Mouse (Mus musculus) hindbrain, postnatal 0 days (tissue): ENCODE data around the gene Tuba1a. TPM values are rescaled to one million over a fixed set of nuclear protein-coding genes. Genes with fewer than 3 reads are reported as not detected.
"Not testable (repeated sequence)": the region's sequence is repeated elsewhere in the genome, so short reads cannot be mapped to it uniquely, and the experiment has no call there.

Experiments used
- ATAC-seq: fragments of 200-750 bp; cut with Nextera tagmentation; 2 replicates; pipeline ENCODE4 v1.8.0; 2017; ENCODE audit warnings: mild to moderate bottlenecking, moderate TSS enrichment, moderate library complexity
- DNase-seq: peaks from one replicate; pipeline ENCODE4 v3.0.0-alpha.2; 2015; ENCODE audit warnings: low spot score
- H3K27ac ChIP-seq: fragments of 300-500 bp; sonication (generic); 2 replicates; pipeline ENCODE4 v1.5.1; 2014; ENCODE audit warnings: mild to moderate bottlenecking
- H3K27me3 ChIP-seq: fragments of 300-500 bp; sonication (generic); 2 replicates; pipeline ENCODE4 v1.6.1; 2014; ENCODE audit warnings: low read length, mixed read lengths; ENCODE audit not compliant: insufficient read depth
- H3K36me3 ChIP-seq: fragments of 300-500 bp; sonication (generic); 2 replicates; pipeline ENCODE4 v1.6.1; 2014; ENCODE audit warnings: low read length, mixed read lengths; ENCODE audit not compliant: insufficient read depth
- H3K4me1 ChIP-seq: fragments of 300-500 bp; sonication (generic); 2 replicates; pipeline ENCODE4 v1.6.1; 2014; ENCODE audit warnings: antibody characterized with exemption, low read length, mixed read lengths; ENCODE audit not compliant: insufficient read depth
- H3K4me2 ChIP-seq: fragments of 300-500 bp; sonication (generic); 2 replicates; pipeline ENCODE4 v1.6.1; 2014; ENCODE audit warnings: low read depth, mild to moderate bottlenecking, low read length, moderate library complexity, mixed read lengths
- H3K4me3 ChIP-seq: fragments of 300-500 bp; sonication (generic); 2 replicates; pipeline ENCODE4 v1.5.1; 2014; ENCODE audit warnings: low read length
- H3K9ac ChIP-seq: fragments of 300-500 bp; sonication (generic); replicated peaks from 2 replicates; pipeline ENCODE4 v1.6.1; 2014; ENCODE audit warnings: mild to moderate bottlenecking, low read length, moderate library complexity, mixed read lengths
- H3K9me3 ChIP-seq: fragments of 300-500 bp; sonication (generic); 2 replicates; pipeline ENCODE4 v1.6.1; 2016; ENCODE audit warnings: low read length, mixed read lengths
- CTCF ChIP-seq: IDR thresholded peaks from 2 replicates; pipeline ENCODE4 v1.5.1; 2016; ENCODE audit warnings: antibody characterized with exemption, control low read depth, low read depth
- WGBS: fragments of 180-500 bp; shearing (Covaris S2); extraction: QIAGEN DNeasy Blood & Tissue Kit; methylation state at CpG from one replicate; pipeline ENCODE4 v1.1.7; 2014; 5-methylcytosine and 5-hydroxymethylcytosine counted together
- polyA plus RNA-seq: library from polyadenylated mRNA; unstranded; fragments of >200 nt; fragmentation: Nextera tagmentation; extraction: Ambion mirVana; gene quantifications from 2 replicates; pipeline ENCODE4 v1.2.1, GENCODE M21; 2015
- total RNA-seq: library from RNA; depleted of rRNA; stranded (reverse); fragments of >200 nt; gene quantifications from 2 replicates; pipeline ENCODE4 v1.2.3, GENCODE M21; 2014

Gene Tuba1a
- total and polyA plus RNA-seq, 2 experiments from 2014 or later = 12,500 to 19,179 TPM

- H3K4me2 ChIP-seq = peak overlapping the region; percentile 76
- no peaks in the 10 kb centered on the region for H3K9me3 ChIP-seq
- peak overlapping the region; percentile 81 for H3K9ac ChIP-seq
- no peaks in the 10 kb centered on the region for H3K36me3 ChIP-seq
- no peak for ATAC-seq
- no peaks in the 10 kb centered on the region; the same call in 1 of the 2 replicates for H3K4me1 ChIP-seq
- H3K27ac ChIP-seq = peak overlapping the region; percentile 100
- no peak for TF ChIP-seq CTCF
- 32% methylated on average over 4 of the region's 4 CpGs for WGBS
- peak; percentile 54 for DNase-seq
- no peaks in the 10 kb centered on the region for H3K27me3 ChIP-seq
- H3K4me3 ChIP-seq = peak overlapping the region; percentile 90
Measured at GRCm38 (mm10) chr15:98955324-98955723, 1.8 kb upstream of the Tuba1a start.

- Histone ChIP-seq H3K4me2 (peak overlapping the region; percentile 76), H3K27me3 (no peaks in the 10 kb centered on the region), H3K9me3 (no peaks in the 10 kb centered on the region), H3K4me1 (no peaks in the 10 kb centered on the region; the same call in 1 of the 2 replicates), H3K27ac (peak overlapping the region; percentile 100), H3K9ac (peak overlapping the region; percentile 81), H3K36me3 (no peaks in the 10 kb centered on the region; the same call in 1 of the 2 replicates), H3K4me3 (peak overlapping the region; percentile 90)
- ATAC-seq (no peak), DNase-seq (peak; percentile 81)
- TF ChIP-seq CTCF = no peak
- WGBS = 4% methylated on average over 14 of the region's 14 CpGs
Measured at GRCm38 (mm10) chr15:98954425-98955253, 1.1 kb upstream of the Tuba1a start.

GRCm38 (mm10) chr15:98952751-98953400, 627 bp downstream of the Tuba1a start:
- Histone ChIP-seq H3K27ac (peak overlapping the region; percentile 100), H3K4me1 (no peaks in the 10 kb centered on the region; the same call in 1 of the 2 replicates), H3K9me3 (no peaks in the 10 kb centered on the region), H3K27me3 (no peaks in the 10 kb centered on the region), H3K36me3 (no peaks in the 10 kb centered on the region; the same call in 1 of the 2 replicates), H3K4me3 (peak overlapping the region; percentile 90), H3K9ac (peak overlapping the region; percentile 100), H3K4me2 (peak overlapping the region; percentile 76)
- peak; percentile 53 for TF ChIP-seq CTCF
- DNase-seq (peak; percentile 85), ATAC-seq (peak; percentile 78)
- WGBS = under 1% methylated on average over 41 of the region's 41 CpGs

- no peak for ATAC-seq
- DNase-seq = peak; percentile 71
- WGBS = 4% methylated on average over 5 of the region's 5 CpGs
Measured at GRCm38 (mm10) chr15:98952063-98952455, 1.4 kb downstream of the Tuba1a start.

GRCm38 (mm10) chr15:98951122-98952062, 2.1 kb downstream of the Tuba1a start:
- H3K4me1 ChIP-seq, ATAC-seq, H3K27me3 ChIP-seq, H3K9me3 ChIP-seq, H3K36me3 ChIP-seq: not testable (repeated sequence)
- H3K9ac ChIP-seq = peak overlapping the region; percentile 100
- peak; percentile 74 for DNase-seq
- peak overlapping the region; percentile 90 for H3K4me3 ChIP-seq
- H3K4me2 ChIP-seq = peak overlapping the region; percentile 76
- H3K27ac ChIP-seq = peak overlapping the region; percentile 100
- WGBS = 18% methylated on average over 11 of the region's 15 CpGs

More at GRCm38 (mm10) chr15:98952063-98952455, 1.4 kb downstream of the Tuba1a start:
- TF ChIP-seq CTCF = no peak
- no peaks in the 10 kb centered on the region; the same call in 1 of the 2 replicates for H3K4me1 ChIP-seq
- no peaks in the 10 kb centered on the region for H3K27me3 ChIP-seq
- no peaks in the 10 kb centered on the region for H3K9me3 ChIP-seq
- peak overlapping the region; percentile 76 for H3K4me2 ChIP-seq
- H3K9ac ChIP-seq = peak overlapping the region; percentile 100
- no peaks in the 10 kb centered on the region; the same call in 1 of the 2 replicates for H3K36me3 ChIP-seq
- H3K4me3 ChIP-seq = peak overlapping the region; percentile 90
- peak overlapping the region; percentile 100 for H3K27ac ChIP-seq

- TF ChIP-seq CTCF = no peak
- 27% methylated on average over 3 of the region's 3 CpGs for WGBS
- peak overlapping the region; percentile 32 for H3K4me3 ChIP-seq
- no peaks in the 10 kb centered on the region for H3K27me3 ChIP-seq
- 0 out of 2 replicates have a peak overlapping the region, but pooled peaks have one; percentile 45 for H3K27ac ChIP-seq
- no peaks in the 10 kb centered on the region; the same call in 1 of the 2 replicates for H3K36me3 ChIP-seq
- ATAC-seq = no peak
- H3K4me1 ChIP-seq = no peaks in the 10 kb centered on the region
- peak overlapping the region; percentile 65 for H3K4me2 ChIP-seq
- no peak for DNase-seq
- peak overlapping the region; percentile 51 for H3K9ac ChIP-seq
- H3K9me3 ChIP-seq = no peaks in the 10 kb centered on the region
Measured at GRCm38 (mm10) chr15:98949607-98949892, 4.0 kb downstream of the Tuba1a start.
